In the genomic region with DNA sequence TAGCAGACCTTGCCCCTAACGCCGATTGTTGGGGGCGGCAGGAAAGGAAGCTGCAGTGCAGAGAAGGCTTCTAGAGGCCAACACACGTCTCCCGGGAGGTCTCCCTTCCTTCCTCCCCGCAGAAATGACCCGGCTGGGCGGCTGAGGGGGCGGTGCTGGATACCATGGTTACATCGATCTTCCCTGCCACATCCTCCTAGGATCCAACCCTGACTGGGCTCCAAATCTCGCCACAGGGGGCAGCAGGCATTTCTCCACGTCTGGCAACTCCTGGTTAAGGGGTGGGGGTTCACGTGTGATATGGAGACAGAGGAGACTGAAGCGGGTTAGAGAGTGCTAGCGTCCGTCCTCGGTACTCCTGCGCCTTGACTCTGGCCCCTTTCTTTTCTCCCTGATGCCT, we compare ENCODE assay signal across 8 mouse cellular contexts. TPM values are rescaled to one million over a fixed set of nuclear protein-coding genes. Genes with fewer than 3 reads are reported as not detected.
DNase-seq lines count a peak whose midpoint lies in the region; ATAC-seq lines count a peak whose summit lies in the region.

No protein-coding gene starts in this region.

- ATAC-seq in liver, embryonic 12.5 days, result peak; percentile 38

- peaks cover 31% of the 10 kb centered on the region for H3K4me1 ChIP-seq in liver, embryonic 12.5 days

- no peak overlapping the region for H3K9ac ChIP-seq in liver, embryonic 12.5 days

- H3K4me3 ChIP-seq in liver, embryonic 12.5 days, result peak overlapping the region; percentile 17; the same call in 1 of the 2 replicates

- H3K36me3 ChIP-seq in liver, embryonic 12.5 days, result no peaks in the 10 kb centered on the region

- DNase-seq in adrenal gland, postnatal 10 days, result peak; percentile 52
- no peak for DNase-seq in adrenal gland, postnatal 4 days (ENCODE audit: low spot score in 2 of 2)
- DNase-seq in right cerebral cortex, postnatal 4 days, result peak; percentile 72
- no peak for DNase-seq in right cerebral cortex, postnatal 36 days (ENCODE audit: low spot score in 2 of 2)
- DNase-seq in heart, postnatal 4 days, result peak; percentile 71
- peak; percentile 85 for DNase-seq in retina, postnatal 1 day
- no peak for DNase-seq in cerebellum, adult 18-20 months

- no peak overlapping the region for H3K27ac ChIP-seq in liver, embryonic 12.5 days

- H3K27me3 ChIP-seq in liver, embryonic 12.5 days (replicated peaks), result peaks cover 98% of the 10 kb centered on the region

- 2% methylated on average over 18 of the region's 18 CpGs for WGBS in liver, embryonic 12.5 days (ENCODE audit: insufficient replicate concordance)

- H3K9me3 ChIP-seq in liver, embryonic 12.5 days (replicated peaks), result no peaks in the 10 kb centered on the region

- H3K4me2 ChIP-seq in liver, embryonic 12.5 days, result peak overlapping the region; percentile 51

RNA-seq across cellular contexts. Expression of gene 3110082J24Rik, which starts 5.2 kb away (rescaled TPM):
- not detected for total RNA-seq in adrenal gland, postnatal 10 days (2021)
- total RNA-seq in adrenal gland, postnatal 4 days (2021), result not detected
- total RNA-seq in heart, postnatal 4 days (2021), result not detected
- polyA plus RNA-seq in liver, embryonic 12.5 days (2016; fragmentation: Nextera tagmentation; extraction: Ambion mirVana), result not detected in 2 replicates

RNA-seq across cellular contexts. Expression of gene Garem2, which starts 6.2 kb away (rescaled TPM):
- under 1 TPM; 0.12 to 0.30 TPM for total RNA-seq in adrenal gland, postnatal 10 days (2021)
- under 1 TPM; 0.08 to 0.23 TPM for total RNA-seq in adrenal gland, postnatal 4 days (2021)
- total RNA-seq in heart, postnatal 4 days (2021), result under 1 TPM; 0.27 to 0.45 TPM
- 0.08 and 0.12 TPM in 2 replicates for polyA plus RNA-seq in liver, embryonic 12.5 days (2016; fragmentation: Nextera tagmentation; extraction: Ambion mirVana)

RNA-seq across cellular contexts. Expression of gene Tyms, which starts 37.7 kb away (rescaled TPM):
- 10 to 100 TPM; 44.9 to 52.1 TPM for total RNA-seq in adrenal gland, postnatal 10 days (2021)
- total RNA-seq in adrenal gland, postnatal 4 days (2021), result 10 to 100 TPM; 67.7 to 73.3 TPM
- total RNA-seq in heart, postnatal 4 days (2021), result 10 to 100 TPM; 44.0 to 49.6 TPM
- 278 and 289 TPM in 2 replicates for polyA plus RNA-seq in liver, embryonic 12.5 days (2016; fragmentation: Nextera tagmentation; extraction: Ambion mirVana)

RNA-seq across cellular contexts. Expression of gene Hadha, which starts 43.8 kb away (rescaled TPM):
- total RNA-seq in adrenal gland, postnatal 10 days (2021), result 100 to 1,000 TPM; 921 to 997 TPM
- 100 to 1,000 TPM; 374 to 422 TPM for total RNA-seq in adrenal gland, postnatal 4 days (2021)
- total RNA-seq in heart, postnatal 4 days (2021), result 1,000 to 10,000 TPM; 1,073 to 1,141 TPM
- polyA plus RNA-seq in liver, embryonic 12.5 days (2016; fragmentation: Nextera tagmentation; extraction: Ambion mirVana), result 92.2 and 103 TPM in 2 replicates

RNA-seq across cellular contexts. Expression of gene Hadhb, which starts 43.9 kb away (rescaled TPM):
- 1,000 to 10,000 TPM; 1,471 to 1,600 TPM for total RNA-seq in adrenal gland, postnatal 10 days (2021)
- total RNA-seq in adrenal gland, postnatal 4 days (2021), result 100 to 1,000 TPM; 407 to 479 TPM
- total RNA-seq in heart, postnatal 4 days (2021), result 1,000 to 10,000 TPM; 1,045 to 1,083 TPM
- 113 and 116 TPM in 2 replicates for polyA plus RNA-seq in liver, embryonic 12.5 days (2016; fragmentation: Nextera tagmentation; extraction: Ambion mirVana)

Comparison
In these comparisons a context has a peak if more than half of its experiments do, and no peak if none do; other contexts are left out.
1. DNase-seq: peak in adrenal gland, postnatal 10 days (single experiment), right cerebral cortex, postnatal 4 days (single experiment), heart, postnatal 4 days (single experiment) and retina, postnatal 1 day (single experiment); none in adrenal gland, postnatal 4 days (0 of 2), right cerebral cortex, postnatal 36 days (0 of 2) and cerebellum, adult 18-20 months (0 of 2).